Mouse (Mus musculus): ENCODE results near the gene Nrn1l.
A peak's percentile ranks its signal among the peaks of the same experiment; 100 is the strongest.

Nrn1l gene

DNA sequence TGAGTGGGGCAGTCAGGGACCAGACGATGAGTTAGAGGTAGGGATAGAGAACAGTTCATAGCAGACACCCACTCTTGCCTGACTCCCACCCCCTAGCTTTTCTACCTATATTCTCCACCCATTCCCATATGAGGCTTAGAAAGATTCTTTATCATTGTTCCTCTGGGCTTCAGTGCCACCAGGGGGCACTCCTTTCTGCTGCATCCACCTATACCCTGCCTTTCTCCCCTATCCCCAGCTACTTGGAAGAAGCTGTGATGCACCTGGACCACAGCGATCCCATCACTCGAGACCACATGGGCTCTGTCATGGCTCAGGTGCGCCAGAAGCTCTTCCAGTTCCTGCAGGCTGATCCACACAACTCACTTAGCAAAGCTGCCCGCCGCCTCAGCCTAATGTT is 935 bp upstream of the Nrn1l start:
- DNase-seq = no peak

DNA sequence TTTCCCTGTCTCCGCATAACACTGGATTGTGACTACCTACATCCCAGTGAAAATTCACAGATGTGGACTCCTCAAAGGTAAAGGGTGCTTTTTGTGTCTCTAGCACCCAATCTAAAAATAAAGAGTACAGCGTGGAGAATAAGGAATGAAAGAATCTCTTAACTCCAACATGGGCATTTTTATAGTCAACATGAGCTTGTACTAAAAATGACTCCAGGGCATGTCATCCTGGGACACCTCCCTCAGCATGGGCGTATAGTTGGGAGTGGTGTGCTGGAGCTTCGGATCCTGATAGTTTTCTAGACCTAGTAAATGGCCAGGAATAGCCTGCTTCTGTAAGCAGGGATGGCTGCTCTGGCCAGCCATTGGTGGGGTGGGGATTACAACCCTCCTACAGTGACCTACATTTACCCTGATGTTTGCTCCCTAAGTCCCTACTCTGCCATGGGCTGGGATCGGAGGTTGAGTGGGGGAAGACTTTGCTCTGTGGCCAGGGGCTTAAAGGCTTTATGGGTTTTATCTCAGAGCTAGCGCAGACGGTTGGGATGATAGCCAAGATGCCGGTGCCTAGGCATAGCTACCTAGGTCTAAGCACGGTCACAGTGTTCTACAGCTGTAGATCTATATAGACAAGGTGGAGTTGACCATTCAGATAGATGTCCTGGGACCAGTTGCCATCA is 4.6 kb downstream of the Nrn1l start:
- no peak for DNase-seq

DNA sequence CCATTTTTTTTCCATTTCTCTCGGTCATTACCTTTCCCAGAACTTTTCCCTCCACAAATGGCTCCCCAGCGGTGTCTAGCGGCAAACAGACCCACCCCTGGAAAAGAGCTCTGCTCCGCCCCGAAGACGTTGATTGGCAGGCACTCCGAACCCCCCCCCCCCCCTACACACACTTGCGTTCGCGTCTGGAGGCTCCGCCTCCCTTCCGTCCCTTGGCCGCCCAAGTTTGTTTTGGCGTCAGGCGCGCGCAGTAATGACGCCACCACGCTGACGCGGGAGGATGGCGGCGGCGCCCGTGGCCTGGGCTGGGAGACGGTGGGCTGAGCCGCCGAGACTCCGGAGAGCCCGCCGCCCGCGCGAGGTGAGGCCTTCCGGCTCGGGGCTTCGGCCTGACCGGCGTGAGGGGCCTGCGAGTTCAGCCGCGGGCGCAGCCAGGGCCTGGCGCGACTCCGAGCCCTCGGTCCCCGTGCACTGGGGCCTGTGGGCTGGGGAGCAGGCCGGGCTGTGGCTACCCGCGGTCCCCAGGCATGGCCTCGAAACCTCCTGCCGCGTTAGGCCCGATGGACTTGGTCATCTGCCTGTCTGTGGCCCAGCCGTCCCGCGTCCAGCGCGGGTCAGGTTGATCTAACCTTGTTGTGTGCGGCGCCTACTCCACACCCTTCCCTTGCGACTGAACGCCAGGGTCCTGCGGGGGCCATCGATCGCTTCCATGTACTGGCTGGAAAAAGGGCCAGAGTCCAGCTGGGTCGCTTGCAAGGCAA is 7.0 kb downstream of the Nrn1l start, which contains the start of gene Pskh1:
Gene Pskh1 (plus strand): TSS at position 262 of the 761 bp plus-strand sequence.
- DNase-seq = peak; percentile 86

DNA sequence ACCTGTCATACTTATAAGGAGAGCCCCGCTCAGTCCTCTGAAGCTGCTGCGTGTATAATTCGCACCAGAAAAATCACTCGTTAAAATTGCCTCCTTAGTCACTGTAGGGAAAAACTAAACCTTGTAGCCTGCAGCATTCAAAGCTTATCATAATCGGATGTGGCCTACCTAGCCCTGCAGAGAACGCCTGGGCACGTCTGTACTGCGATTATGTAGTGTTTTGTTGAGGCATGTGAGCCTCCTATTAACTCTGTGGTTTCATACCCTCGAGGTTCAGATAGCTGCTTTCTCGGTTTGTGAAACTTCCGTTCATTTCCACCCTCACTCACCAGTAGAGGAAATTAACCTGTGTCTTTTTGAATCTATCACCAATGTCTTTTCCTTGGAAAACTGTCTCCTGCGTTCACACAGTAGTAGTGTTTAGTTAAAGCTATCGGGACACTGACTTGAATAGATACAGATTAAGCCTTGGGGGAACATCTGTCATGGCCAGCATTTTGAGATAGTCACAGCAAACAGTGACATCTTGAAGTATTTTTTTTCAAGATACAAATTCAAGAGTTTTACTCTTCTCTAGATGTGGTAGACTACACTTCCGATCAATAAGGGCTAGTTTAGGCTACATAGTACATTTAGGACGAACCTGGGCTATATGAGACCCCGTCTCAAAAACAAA is 7.7 kb downstream of the Nrn1l start:
- DNase-seq = no peak

DNA sequence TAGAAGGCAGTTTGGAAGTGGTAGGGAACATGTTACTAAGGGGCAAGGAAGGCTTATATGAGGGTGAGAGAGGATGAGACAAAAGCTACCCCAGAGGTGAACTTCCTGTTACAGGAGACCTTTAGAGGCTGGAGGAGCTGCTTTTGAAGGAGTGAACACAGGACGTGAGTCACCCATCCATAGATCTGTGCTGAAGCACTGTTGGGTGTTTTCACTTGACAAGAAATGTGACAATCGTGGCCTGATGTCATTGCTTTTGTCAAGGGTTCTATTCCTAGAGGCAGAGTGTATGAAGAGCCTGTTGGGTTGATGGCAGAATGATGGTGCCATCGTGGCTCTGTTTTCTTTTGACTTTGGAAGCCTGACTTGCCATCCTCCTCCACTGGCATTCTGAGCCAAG is 26.0 kb downstream of the Nrn1l start:
- DNase-seq = no peak

DNA sequence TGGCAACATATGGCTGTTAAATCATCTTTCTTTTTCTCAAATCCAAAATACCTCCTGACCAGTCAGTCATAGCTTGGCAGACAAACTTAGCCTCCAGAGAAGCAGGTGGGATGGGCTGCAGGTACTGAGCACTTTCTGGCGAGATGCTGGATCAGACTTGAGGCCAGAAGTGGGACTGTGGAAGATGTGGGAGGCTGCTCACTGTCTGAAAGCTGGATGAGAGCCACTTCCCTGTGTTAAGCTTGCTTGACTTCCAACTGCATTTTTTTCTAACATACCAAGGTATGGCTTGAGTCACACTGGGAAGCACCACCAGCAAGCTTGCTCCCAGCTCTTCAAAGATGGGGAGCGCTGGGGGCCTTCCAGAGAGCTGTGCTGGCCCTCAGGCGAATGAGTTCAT is 31.8 kb downstream of the Nrn1l start:
- no peak for DNase-seq

DNA sequence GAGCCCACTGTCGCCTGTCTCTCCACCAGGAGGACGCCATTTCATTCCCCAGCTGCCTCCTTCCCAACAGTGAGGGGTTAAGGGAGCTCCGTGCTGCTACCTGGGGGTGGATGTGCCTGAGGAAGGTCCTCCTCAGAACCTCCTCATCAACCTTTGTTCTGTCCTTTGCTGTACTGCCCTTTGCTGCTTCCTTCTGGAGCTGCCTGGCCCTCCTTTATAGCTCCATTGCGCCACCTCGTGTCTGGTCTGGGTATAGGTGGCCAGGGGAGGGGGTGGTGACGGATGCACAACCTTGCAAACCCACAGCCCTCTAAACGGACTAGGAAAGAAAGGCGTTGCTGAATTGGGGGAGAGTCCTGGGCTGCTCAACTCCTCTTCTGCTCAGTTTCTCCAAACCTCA is 37.2 kb downstream of the Nrn1l start:
- peak; percentile 63 for DNase-seq

DNA sequence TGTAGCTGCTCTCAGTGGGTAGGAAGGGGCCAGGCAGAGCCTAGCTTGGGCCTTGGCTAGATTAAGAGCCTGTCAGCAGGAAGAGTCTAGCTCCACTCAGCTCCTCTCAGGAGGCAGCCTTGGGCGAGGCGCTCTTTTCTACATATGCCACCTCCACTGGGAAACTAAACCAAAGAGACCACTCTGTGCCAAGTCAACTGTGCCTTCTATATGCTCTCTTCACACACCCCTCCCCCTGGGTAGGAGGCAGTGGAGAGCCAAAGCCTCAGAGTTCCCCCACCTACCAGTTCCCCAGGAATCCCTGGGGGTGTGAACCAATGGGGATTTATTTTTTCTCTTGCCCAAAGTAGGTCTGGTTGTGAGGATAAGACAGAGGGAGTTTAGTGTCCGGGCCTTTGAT is 37.9 kb downstream of the Nrn1l start:
- DNase-seq = no peak

DNA sequence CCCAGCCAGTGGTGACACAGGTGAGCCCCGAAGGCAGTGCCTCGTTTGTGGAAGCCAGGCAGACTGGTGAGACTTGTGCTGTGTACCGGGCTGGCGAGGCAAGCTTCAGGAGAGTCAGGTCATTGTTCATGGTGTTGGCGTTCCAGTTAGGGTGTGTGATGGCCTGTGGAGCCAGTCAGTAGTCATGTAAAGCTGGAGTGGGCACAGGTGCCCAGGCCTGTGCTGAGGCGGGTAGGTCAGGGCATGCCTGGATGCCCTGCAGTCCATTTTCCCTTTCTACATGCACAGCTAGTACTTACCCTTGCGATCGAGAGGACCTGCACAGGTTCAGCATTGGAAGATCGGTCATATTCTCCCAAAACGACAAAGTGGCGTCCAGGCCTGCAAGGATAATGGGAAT is 39.2 kb downstream of the Nrn1l start:
- no peak for DNase-seq

DNA sequence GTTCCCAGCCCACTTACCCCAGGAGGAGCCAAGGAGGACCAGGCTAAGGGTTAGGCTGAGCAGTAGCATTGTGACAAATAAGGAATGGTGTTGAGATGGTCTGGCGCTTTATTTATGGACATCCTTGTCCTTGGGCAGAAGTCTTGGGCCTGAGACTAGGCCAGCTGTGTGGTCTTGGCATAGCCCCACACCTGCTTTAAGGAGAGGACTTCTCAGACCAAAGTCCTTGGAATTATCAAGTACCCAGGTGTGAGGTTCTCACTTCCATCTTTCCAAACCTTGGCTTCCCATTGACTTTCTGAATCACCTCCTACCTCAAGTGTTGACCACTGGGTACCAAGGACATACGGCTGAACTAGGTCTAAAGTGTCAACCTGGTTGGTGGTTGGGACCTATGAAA is 40.4 kb downstream of the Nrn1l start, which contains the start of gene Ctrl:
Gene Ctrl (minus strand): TSS at position 101 of the 400 bp plus-strand sequence.
- no peak for DNase-seq

DNA sequence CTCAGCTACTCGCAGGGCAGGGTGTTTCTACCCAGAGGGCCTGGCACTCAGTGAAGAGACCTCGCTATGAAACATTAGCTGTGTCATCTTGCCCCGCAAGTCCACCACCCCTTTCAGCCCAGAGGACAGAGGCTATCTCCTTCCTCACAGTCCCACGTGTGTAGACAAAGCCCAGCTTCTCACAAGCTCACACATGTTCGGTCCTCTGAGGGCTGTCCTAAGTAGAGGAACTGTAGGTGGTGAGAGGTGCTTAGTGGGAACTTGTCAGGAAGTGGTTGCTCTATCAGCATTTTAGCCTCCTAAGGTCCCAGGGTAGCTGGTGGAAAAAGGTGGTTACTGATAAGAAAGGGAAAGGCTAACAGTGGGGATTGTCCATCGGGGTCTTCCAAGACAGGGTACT is 41.7 kb downstream of the Nrn1l start:
- DNase-seq = no peak

DNA sequence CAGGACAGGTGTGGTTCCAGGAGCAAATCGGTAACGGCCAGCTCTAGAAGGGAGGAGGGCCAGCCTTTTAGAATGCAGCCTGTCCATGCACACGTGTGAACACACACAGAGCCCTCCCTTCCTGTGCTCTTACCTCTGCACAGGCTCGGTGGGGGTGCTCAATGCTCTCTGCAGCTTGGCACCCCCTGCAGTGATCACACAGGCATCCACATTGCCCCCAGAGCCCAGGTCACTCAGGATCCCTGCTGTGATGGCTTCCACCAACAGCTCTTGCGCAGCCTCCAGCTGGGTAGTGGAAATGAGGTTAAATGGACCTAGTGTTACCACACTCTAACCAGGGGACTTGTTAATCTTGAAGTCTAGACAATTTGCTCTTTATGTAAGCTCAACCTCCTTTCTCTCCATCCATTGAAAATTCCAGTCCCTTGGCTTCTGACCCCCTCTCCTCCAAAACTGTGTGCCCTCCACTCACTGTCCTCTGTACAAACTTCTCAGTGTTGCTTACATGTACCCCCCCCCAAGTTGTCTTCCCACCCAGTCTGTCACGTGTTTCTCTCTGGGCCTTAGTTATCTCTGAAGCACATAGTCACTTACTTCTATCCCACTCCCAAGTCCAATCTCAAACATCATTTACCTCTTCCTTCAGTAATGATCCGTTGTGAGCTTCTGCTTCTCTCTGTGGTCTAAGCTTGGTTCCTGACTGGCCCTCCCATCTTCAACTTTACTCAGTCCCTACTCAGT is 42.7 kb downstream of the Nrn1l start:
- no peak for DNase-seq

DNA sequence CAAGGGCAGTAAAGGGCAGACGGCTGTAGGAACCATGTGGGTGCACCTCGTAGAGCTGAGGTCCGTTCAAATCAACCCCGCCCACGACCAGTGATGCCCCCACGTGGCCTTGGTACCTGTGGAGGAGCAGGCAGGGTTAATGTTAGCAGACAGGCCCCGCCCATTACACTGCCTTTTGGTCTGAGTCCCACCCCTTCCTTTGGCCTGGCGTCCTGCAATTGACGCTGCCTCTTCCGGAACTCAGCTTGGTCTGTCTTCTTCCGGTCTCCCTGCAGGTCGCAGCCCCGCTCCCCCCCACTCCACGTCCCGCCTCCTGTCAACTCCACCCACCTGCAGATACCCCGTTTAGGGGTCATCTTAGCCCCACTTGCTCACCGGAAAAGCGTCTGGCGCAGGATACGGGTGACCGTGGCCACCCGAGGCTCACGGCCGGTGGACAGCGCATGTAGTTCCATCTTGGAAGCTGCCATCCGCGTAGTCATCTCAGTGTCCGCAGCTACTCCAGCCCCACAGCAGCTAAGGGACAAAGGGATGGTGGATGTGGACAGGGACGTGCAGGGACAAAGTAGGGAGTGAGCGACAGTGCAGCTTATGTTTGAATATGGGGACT is 43.6 kb downstream of the Nrn1l start:
- peak; percentile 95 for DNase-seq

DNA sequence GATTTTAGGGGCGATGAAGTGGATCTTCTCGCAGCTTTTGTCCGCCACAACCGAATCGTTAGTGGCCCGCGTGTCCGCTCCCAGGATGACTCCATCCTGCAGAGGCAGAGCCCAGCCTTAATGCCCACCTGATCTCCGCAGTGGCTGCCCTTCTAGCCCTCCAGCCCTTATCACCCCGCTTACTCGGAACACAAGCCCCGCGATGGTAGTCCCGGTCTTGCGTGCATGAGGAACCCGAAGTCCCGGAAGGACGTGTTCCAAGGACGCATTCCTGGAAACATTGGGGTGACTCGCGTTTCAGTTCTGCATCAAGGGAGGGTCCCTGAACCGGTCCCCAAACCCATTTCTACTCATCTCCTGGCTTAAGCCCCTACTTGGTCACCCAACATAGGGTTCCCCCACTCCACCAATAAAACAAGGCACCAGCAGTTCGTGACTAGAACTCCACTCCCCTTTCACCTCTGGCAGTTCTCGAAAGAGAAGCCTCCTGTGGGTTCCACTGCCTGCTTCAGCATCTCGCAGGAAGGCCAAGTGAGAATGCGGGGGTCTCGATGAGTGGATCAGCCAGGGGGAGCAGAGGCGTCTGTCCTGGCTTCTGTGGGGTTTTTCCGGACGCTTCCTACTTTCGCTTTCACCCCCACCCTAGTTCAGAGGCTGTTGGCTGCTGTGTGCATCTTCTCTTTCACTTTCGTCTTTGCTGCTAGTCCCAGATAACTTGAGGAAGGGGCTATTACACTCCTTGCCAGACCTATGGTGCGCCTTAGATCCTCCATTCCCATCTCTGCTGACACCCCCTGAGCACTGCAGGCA is 44.3 kb downstream of the Nrn1l start:
- peak; percentile 48 for DNase-seq

DNA sequence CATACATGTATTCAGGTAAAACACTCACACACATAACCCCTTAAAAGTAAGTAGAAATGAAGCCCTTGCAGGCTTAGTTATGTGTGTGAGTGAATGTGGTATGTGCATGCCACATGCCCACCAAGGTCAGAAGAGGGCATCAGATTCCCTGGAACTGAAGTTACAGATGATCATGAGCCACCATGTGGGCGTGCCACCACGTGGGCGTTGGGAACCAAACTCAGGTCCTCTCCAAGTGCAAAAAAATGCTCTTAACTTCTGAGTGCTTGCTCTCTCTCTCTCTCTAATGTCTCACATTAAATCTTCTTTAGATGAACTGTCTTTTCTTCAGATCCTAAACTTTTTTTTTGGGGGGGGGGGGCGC is 44.9 kb downstream of the Nrn1l start, which contains the start of gene Psmb10:
Gene Psmb10 (minus strand): TSS at position 139 of the 364 bp plus-strand sequence.
- peak; percentile 37 for DNase-seq

DNA sequence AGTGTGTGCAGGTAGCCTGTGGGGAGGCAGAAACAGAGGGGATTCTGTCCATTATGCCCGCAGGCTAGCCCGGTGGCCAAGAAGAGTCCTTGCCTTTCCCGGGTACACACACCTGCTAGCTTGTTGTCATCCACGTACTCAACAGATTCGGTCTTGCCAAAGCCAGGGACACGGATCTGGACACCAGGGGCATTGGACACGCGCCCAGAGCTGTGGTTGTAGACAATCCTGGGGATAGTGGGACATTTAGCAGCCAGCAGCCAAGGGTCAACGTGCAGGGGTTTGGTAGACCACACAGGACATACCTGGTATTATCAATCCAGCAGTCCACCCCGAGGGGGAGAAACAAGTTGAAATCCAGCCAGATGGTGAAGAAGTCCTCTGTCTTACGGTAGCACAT is 48.7 kb downstream of the Nrn1l start:
- no peak for DNase-seq

DNA sequence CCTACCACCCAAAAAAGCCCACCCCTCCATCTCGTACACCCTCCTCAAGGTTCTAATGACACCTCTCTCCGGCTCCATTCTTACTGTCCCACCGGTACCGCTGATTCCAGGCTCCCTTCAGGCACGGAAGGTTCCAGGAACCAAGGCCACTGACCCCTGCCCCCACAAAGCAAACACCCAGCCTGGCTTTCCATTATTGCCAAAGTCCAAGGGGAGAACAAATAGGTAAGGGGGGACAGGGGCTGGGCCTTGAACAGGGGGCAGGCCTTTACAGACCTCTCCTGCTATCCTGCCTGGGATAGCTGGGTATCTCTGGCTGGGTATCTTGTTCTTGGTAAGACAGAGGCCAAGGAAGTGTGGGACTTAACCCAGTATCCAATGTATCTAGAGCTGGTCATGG is 49.2 kb downstream of the Nrn1l start:
- DNase-seq = no peak

DNA sequence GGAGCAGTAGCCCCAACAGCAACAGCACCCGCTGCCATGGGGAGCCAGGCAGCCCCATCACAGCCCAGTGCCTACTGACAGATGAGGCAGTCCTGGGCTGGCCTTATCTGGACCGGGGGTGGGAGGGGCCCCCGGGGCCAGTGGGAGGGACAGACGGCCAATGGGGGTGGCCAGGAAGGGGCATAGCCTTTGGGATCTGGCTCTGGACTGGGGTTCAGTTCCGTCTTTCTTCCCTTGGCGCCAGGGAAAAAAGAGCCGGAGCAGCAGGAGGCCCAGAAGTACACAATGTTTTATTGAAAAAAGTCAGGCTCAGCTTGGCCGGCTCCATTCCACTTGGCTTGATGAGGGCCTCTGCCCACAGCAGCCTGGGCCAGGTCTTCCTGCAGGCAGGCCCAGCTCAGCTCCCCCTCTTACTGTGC is 50.0 kb downstream of the Nrn1l start, which contains the start of gene Lcat:
Gene Lcat (minus strand): TSS at position 62 of the 419 bp plus-strand sequence.
- no peak for DNase-seq

All from kidney, adult 11 months (tissue).